Mouse (Mus musculus) adrenal gland (tissue): ENCODE results near the gene Glyat.
"Not testable (repeated sequence)": the region's sequence is repeated elsewhere in the genome, so short reads cannot be mapped to it uniquely, and the experiment has no call there.

Experiments
- intact Hi-C: fragments of 180-260 bp; cut with DNase I; formaldehyde crosslinking; loops from one replicate; pipeline ENCODE4 v1.15.1; 2025
- long read RNA-seq, 2 experiments: library from polyadenylated mRNA; unstranded; transcript quantifications; one replicate each; pipeline ENCODE4 v2.0.0; 2020; ENCODE audit warnings: borderline replicate concordance in 1 of 2; ENCODE audit not compliant: insufficient replicate concordance in 1 of 2

Gene Glyat
- long read RNA-seq, experiment 1 = 0 reads
- long read RNA-seq, experiment 2 = 0 reads

GRCm38 (mm10) chr19:12633176-12633575 lies at the start of gene Glyat:
Gene Glyat, plus strand, starts transcription at chr19:12633308.
- intact Hi-C loops = no loop called here

- intact Hi-C loops = no loop called here
Measured at GRCm38 (mm10) chr19:12585310-12585709, 47.8 kb upstream of the Glyat start.

GRCm38 (mm10) chr19:12591908-12592307 lies 41.2 kb upstream of the Glyat start:
- intact Hi-C loops = loop anchor here (1.0 to 10.0 kb wide), 3 partner anchors 74 to 457 kb away; no protein-coding TSS in a partner anchor

GRCm38 (mm10) chr19:12595135-12595529 lies 38.0 kb upstream of the Glyat start:
- intact Hi-C loops = loop anchor here (5.0 to 10.0 kb wide), 2 partner anchors 207 to 460 kb away; no protein-coding TSS in a partner anchor

- intact Hi-C loops = loop anchor here (5.0 to 10.0 kb wide), 2 partner anchors 207 to 461 kb away; no protein-coding TSS in a partner anchor
Measured at GRCm38 (mm10) chr19:12595530-12596289, 37.4 kb upstream of the Glyat start.

- intact Hi-C loops = loop anchor here (5.0 to 10.0 kb wide), 2 partner anchors 206 to 462 kb away; no protein-coding TSS in a partner anchor
Measured at GRCm38 (mm10) chr19:12596290-12597072, 36.6 kb upstream of the Glyat start.

- intact Hi-C loops = loop anchor here (5.0 to 10.0 kb wide), 2 partner anchors 205 to 462 kb away; no protein-coding TSS in a partner anchor
Measured at GRCm38 (mm10) chr19:12597073-12597405, 36.1 kb upstream of the Glyat start.

GRCm38 (mm10) chr19:12598674-12599073 lies 34.4 kb upstream of the Glyat start:
- intact Hi-C loops = loop anchor here (5.0 to 10.0 kb wide), 2 partner anchors 204 to 464 kb away; no protein-coding TSS in a partner anchor

GRCm38 (mm10) chr19:12599674-12600073 lies 33.4 kb upstream of the Glyat start, which contains the start of gene Gm4952:
Gene Gm4952, plus strand, starts transcription at chr19:12599974.
- intact Hi-C loops = loop anchor here (5.0 to 10.0 kb wide), 2 partner anchors 203 to 465 kb away; no protein-coding TSS in a partner anchor

GRCm38 (mm10) chr19:12600684-12601480 lies 32.2 kb upstream of the Glyat start:
- intact Hi-C loops = no loop called here

GRCm38 (mm10) chr19:12608336-12608735 lies 24.8 kb upstream of the Glyat start:
- intact Hi-C loops = no loop called here

GRCm38 (mm10) chr19:12613646-12614045 lies 19.5 kb upstream of the Glyat start:
- intact Hi-C loops = no loop called here

- intact Hi-C loops = no loop called here
Measured at GRCm38 (mm10) chr19:12634259-12634658, 1.2 kb downstream of the Glyat start.

- intact Hi-C loops = no loop called here
Measured at GRCm38 (mm10) chr19:12634963-12635362, 1.9 kb downstream of the Glyat start.

- intact Hi-C loops = no loop called here
Measured at GRCm38 (mm10) chr19:12636863-12637262, 3.8 kb downstream of the Glyat start.

- intact Hi-C loops = no loop called here
Measured at GRCm38 (mm10) chr19:12638049-12638448, 4.9 kb downstream of the Glyat start.

GRCm38 (mm10) chr19:12649511-12649910 lies 16.4 kb downstream of the Glyat start:
- intact Hi-C loops = no loop called here

- intact Hi-C loops = no loop called here
Measured at GRCm38 (mm10) chr19:12666156-12666555, 33.0 kb downstream of the Glyat start.

- intact Hi-C loops = not testable (repeated sequence)
Measured at GRCm38 (mm10) chr19:12668601-12669000, 35.5 kb downstream of the Glyat start.

GRCm38 (mm10) chr19:12670139-12670538 lies 37.0 kb downstream of the Glyat start, which contains the start of gene Olfr1442:
Gene Olfr1442, plus strand, starts transcription at chr19:12670439.
- intact Hi-C loops = no loop called here

- intact Hi-C loops = no loop called here
Measured at GRCm38 (mm10) chr19:12671051-12671450, 37.9 kb downstream of the Glyat start.
